Mouse (Mus musculus) lung, postnatal 0 days (tissue): Measurements from ENCODE around the gene Hmgxb4.

ENCODE experiments used
- CTCF ChIP-seq: IDR thresholded peaks from 2 replicates; pipeline ENCODE4 v1.5.1; 2016; ENCODE audit warnings: antibody characterized with exemption, mild to moderate bottlenecking
- EP300 ChIP-seq: IDR thresholded peaks from 2 replicates; pipeline ENCODE4 v1.6.1; 2016; ENCODE audit warnings: antibody characterized with exemption, mild to moderate bottlenecking, control low read depth

DNA sequence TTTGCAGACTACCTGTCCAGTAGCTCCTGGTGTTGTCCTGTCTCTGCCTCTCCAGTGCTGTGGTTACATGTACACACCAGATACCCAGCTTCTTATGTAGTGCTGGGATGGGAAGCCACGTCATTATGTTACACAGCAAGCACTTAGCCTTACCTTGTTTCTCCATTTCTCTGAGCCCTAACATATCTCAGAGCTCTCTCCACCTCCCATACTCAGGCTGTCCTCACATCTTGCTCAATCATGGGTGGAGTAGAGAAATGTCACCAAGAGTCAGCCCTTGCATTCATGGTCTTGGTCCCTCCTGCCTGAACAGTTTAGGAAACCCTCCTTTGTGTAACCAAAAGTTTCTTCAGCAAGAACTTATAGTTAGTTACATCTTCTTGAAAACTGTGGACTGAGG, 46.6 kb downstream of the Hmgxb4 start:
- TF ChIP-seq EP300 (no peak), CTCF (no peak)
